Mouse (Mus musculus) retina, postnatal 7 days (tissue): ENCODE measurements at regions not wholly inside any gene's neighbourhood (a gene's known extent, or its start where the extent isn't known, plus 50 kb on each side); places are given as distances from the start of the nearest gene placed in this dataset.
A peak's percentile ranks its signal among the peaks of the same experiment; 100 is the strongest.
"Not testable (repeated sequence)": the region's sequence is repeated elsewhere in the genome, so short reads cannot be mapped to it uniquely, and the experiment has no call there.

Experiments
- DNase-seq: peaks from one replicate; pipeline ENCODE4 v3.0.0-alpha.2; 2012; ENCODE audit warnings: low read depth, low spot score

GRCm38 (mm10) chr7:62179387-62179786, 167.0 kb upstream of the Ndn start:
- DNase-seq = no peak

GRCm38 (mm10) chr7:62208529-62208928, 137.8 kb upstream of the Ndn start:
- no peak for DNase-seq

- DNase-seq = peak; percentile 38
These were observed 137.2 kb upstream of the Ndn start for GRCm38 (mm10) chr7:62209117-62209700.

- DNase-seq = no peak
These were observed 121.2 kb upstream of the Ndn start for GRCm38 (mm10) chr7:62225184-62225583.

- no peak for DNase-seq
These were observed 118.6 kb upstream of the Ndn start for GRCm38 (mm10) chr7:62227727-62228126.

- no peak for DNase-seq
These were observed 115.7 kb upstream of the Ndn start for GRCm38 (mm10) chr7:62230713-62231112.

- DNase-seq = peak; percentile 80
These were observed 115.2 kb upstream of the Ndn start for GRCm38 (mm10) chr7:62231120-62231574.

GRCm38 (mm10) chr7:62232076-62232475, 114.3 kb upstream of the Ndn start:
- no peak for DNase-seq

- DNase-seq = no peak
These were observed 112.3 kb upstream of the Ndn start for GRCm38 (mm10) chr7:62234037-62234436.

- DNase-seq = no peak
These were observed 110.6 kb upstream of the Ndn start for GRCm38 (mm10) chr7:62235766-62236165.

- DNase-seq = no peak
These were observed 84.7 kb upstream of the Ndn start for GRCm38 (mm10) chr7:62261688-62262114.

GRCm38 (mm10) chr7:62262174-62262573, 84.2 kb upstream of the Ndn start:
- DNase-seq = not testable (repeated sequence)

GRCm38 (mm10) chr7:62269156-62269855, 77.1 kb upstream of the Ndn start:
- DNase-seq = no peak

GRCm38 (mm10) chr7:62276219-62276618, 70.2 kb upstream of the Ndn start:
- no peak for DNase-seq

- no peak for DNase-seq
These were observed 67.9 kb upstream of the Ndn start for GRCm38 (mm10) chr7:62278492-62278891.

GRCm38 (mm10) chr7:62279022-62279421, 67.3 kb upstream of the Ndn start:
- no peak for DNase-seq
